Mouse (Mus musculus) forebrain, postnatal 0 days (tissue): ENCODE results near the gene Aff3. TPM values are rescaled to one million over a fixed set of nuclear protein-coding genes. Genes with fewer than 3 reads are reported as not detected.

Experiments used
- ATAC-seq: fragments of 200-750 bp; cut with Nextera tagmentation; 2 replicates; pipeline ENCODE4 v1.8.0; 2017; ENCODE audit warnings: mild to moderate bottlenecking, moderate library complexity
- DNase-seq: peaks from one replicate; pipeline ENCODE4 v3.0.0-alpha.2; 2015
- H3K27ac ChIP-seq: fragments of 300-500 bp; sonication (generic); 2 replicates; pipeline ENCODE4 v1.5.1; 2014; ENCODE audit warnings: low read depth, mild to moderate bottlenecking, antibody characterized with exemption, low read length, moderate library complexity, mixed read lengths
- H3K27me3 ChIP-seq: fragments of 300-500 bp; sonication (generic); 2 replicates; pipeline ENCODE4 v1.6.1; 2014; ENCODE audit warnings: mild to moderate bottlenecking, low read length, mixed read lengths; ENCODE audit not compliant: insufficient read depth
- H3K36me3 ChIP-seq: fragments of 300-500 bp; sonication (generic); 2 replicates; pipeline ENCODE4 v1.6.1; 2014; ENCODE audit warnings: mild to moderate bottlenecking, moderate library complexity; ENCODE audit not compliant: insufficient read depth
- H3K4me1 ChIP-seq: fragments of 300-500 bp; sonication (generic); 2 replicates; pipeline ENCODE4 v1.6.1; 2014; ENCODE audit warnings: antibody characterized with exemption; ENCODE audit not compliant: insufficient read depth
- H3K4me2 ChIP-seq: fragments of 300-500 bp; sonication (generic); 2 replicates; pipeline ENCODE4 v1.6.1; 2014; ENCODE audit warnings: low read depth, mild to moderate bottlenecking, moderate library complexity
- H3K4me3 ChIP-seq: fragments of 300-500 bp; sonication (generic); 2 replicates; pipeline ENCODE4 v1.5.1; 2014; ENCODE audit warnings: low read depth, low read length, mixed read lengths
- H3K9ac ChIP-seq: fragments of 300-500 bp; sonication (generic); 2 replicates; pipeline ENCODE4 v1.6.1; 2014; ENCODE audit warnings: mild to moderate bottlenecking
- H3K9me3 ChIP-seq: fragments of 300-500 bp; sonication (generic); 2 replicates; pipeline ENCODE4 v1.6.1; 2016; ENCODE audit warnings: low read length
- CTCF ChIP-seq: sonication (generic); IDR thresholded peaks from 2 replicates; pipeline ENCODE4 v1.5.1; 2016; ENCODE audit warnings: antibody characterized with exemption, control low read depth, low read depth
- WGBS: fragments of 180-500 bp; shearing (Covaris S2); extraction: QIAGEN DNeasy Blood & Tissue Kit; methylation state at CpG from one replicate; pipeline ENCODE4 v1.1.7; 2014; 5-methylcytosine and 5-hydroxymethylcytosine counted together
- polyA plus RNA-seq: library from polyadenylated mRNA; unstranded; fragments of >200 nt; fragmentation: Nextera tagmentation; extraction: Ambion mirVana; gene quantifications from 2 replicates; pipeline ENCODE4 v1.2.1, GENCODE M21; 2015
- total RNA-seq: library from RNA; depleted of rRNA; stranded (reverse); fragments of >200 nt; gene quantifications from 2 replicates; pipeline ENCODE4 v1.2.3, GENCODE M21; 2014

Aff3 gene
- total and polyA plus RNA-seq, 2 experiments from 2014 or later = 21.8 to 102 TPM

- Histone ChIP-seq H3K4me3 (no peak overlapping the region), H3K9me3 (no peaks in the 10 kb centered on the region), H3K36me3 (peaks cover 3% of the 10 kb centered on the region; the same call in 1 of the 2 replicates), H3K27me3 (no peaks in the 10 kb centered on the region), H3K4me1 (no peaks in the 10 kb centered on the region; the same call in none of the 2 replicates), H3K27ac (no peak overlapping the region), H3K9ac (no peak overlapping the region), H3K4me2 (no peak overlapping the region)
- 98% methylated on average over 2 of the region's 2 CpGs for WGBS
- ATAC-seq (no peak), DNase-seq (no peak)
- no peak for TF ChIP-seq CTCF
These were observed 393.4 kb downstream of the Aff3 start for GRCm38 (mm10) chr1:38271312-38271711.

GRCm38 (mm10) chr1:38268246-38269042, 396.3 kb downstream of the Aff3 start:
- peaks cover 10% of the 10 kb centered on the region for H3K36me3 ChIP-seq
- no peak overlapping the region for H3K9ac ChIP-seq
- H3K4me2 ChIP-seq = no peak overlapping the region
- no peaks in the 10 kb centered on the region; the same call in none of the 2 replicates for H3K4me1 ChIP-seq
- no peaks in the 10 kb centered on the region for H3K9me3 ChIP-seq
- WGBS = 27% methylated on average over 20 of the region's 20 CpGs
- DNase-seq = peak; percentile 52
- no peak for TF ChIP-seq CTCF
- 0 out of 2 replicates have a peak, but pooled peaks have one; percentile 22 for ATAC-seq
- no peaks in the 10 kb centered on the region for H3K27me3 ChIP-seq
- no peak overlapping the region for H3K4me3 ChIP-seq
- H3K27ac ChIP-seq = peak overlapping the region; percentile 73

DNA sequence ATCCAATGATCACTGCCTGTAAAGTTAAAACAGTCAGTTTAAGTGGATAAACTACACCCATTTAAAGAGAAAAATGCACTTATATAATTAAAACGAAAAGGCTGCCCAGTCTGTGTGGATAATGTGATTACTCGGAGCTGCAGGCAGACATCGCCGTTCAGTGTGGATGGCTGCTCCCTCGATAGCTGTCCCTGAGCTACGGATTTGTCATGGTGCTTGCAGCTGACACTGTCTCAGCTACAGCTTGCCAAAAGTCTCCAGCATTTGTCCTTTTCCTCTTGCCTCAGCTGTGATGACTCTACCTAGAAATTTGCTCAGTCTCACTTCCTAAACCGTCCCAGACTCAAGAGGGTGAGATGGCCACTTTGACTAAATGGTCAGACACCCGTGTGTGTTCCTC, 401.5 kb downstream of the Aff3 start:
- peak; percentile 58; the same call in 1 of the 2 replicates for ATAC-seq
- Histone ChIP-seq H3K36me3 (peaks cover 10% of the 10 kb centered on the region), H3K9me3 (no peaks in the 10 kb centered on the region), H3K27me3 (no peaks in the 10 kb centered on the region), H3K9ac (no peak overlapping the region), H3K4me3 (no peak overlapping the region), H3K27ac (peak overlapping the region; percentile 15; the same call in 1 of the 2 replicates), H3K4me1 (no peaks in the 10 kb centered on the region; the same call in 1 of the 2 replicates), H3K4me2 (no peak overlapping the region)
- TF ChIP-seq CTCF = no peak
- 31% methylated on average over 8 of the region's 8 CpGs for WGBS
- peak; percentile 21 for DNase-seq

DNA sequence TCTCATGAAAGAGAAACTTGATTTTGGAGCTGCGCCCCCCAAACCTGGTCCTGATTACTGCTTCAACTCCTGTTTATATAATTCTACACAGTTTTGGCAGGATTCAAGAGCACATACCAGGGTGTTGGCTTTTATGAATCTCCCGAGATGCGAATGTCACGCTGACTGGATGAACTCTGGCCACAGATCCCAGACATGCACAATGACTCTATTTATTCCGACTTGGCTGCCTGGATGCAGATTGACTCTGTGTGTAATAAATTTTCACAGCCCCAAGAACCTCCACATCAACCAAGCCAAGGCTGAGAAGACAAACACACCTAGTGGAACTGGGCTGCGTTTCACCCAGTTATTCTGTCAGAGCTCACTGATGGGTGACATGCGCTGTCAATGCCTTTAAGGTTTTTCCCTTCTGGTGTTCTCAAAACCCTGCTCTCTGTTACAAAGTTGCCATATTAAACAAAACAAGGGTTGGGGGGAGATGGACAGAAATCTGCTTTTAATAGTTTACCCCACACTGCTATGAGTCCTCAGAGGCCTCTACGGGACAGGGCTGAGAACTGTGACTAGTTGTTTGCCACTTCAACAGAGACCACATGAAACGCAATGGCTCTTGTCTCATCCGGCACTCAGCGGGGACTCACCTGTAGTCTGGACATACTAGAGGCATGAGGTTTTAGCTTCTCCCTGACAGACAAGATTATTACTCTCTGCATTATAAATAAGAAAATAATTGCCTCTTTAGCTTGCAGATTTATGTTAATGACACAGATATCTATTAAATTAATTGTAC, 402.2 kb downstream of the Aff3 start:
- H3K27me3 ChIP-seq = no peaks in the 10 kb centered on the region
- H3K4me3 ChIP-seq = no peak overlapping the region
- DNase-seq (no peak), ATAC-seq (no peak; the same call in 1 of the 2 replicates)
- WGBS = 55% methylated on average over 11 of the region's 11 CpGs
- H3K9ac ChIP-seq = no peak overlapping the region
- peaks cover 10% of the 10 kb centered on the region for H3K36me3 ChIP-seq
- H3K27ac ChIP-seq = no peak overlapping the region
- H3K4me1 ChIP-seq = no peaks in the 10 kb centered on the region
- no peak overlapping the region for H3K4me2 ChIP-seq
- H3K9me3 ChIP-seq = no peaks in the 10 kb centered on the region
- no peak for TF ChIP-seq CTCF

DNA sequence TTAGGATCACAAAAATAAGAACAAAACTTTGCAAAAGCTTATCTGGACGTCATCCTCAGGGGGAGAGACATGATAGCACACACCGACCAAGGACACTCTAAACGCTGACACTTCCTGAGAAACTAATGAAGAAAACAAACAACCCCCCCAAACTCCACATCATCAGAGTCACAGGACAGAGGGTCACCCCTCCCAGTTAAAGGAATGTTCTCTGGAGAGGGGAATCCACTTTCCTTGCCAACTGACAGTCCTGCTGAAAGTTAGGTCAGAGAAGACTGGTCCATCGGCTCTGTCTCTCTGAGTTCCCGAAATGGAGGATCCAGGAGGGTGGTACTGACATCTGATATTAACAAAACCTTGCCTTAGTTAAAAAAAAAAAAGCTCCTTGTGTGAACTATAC, 403.7 kb downstream of the Aff3 start:
- H3K4me1 ChIP-seq = no peaks in the 10 kb centered on the region
- H3K36me3 ChIP-seq = peaks cover 5% of the 10 kb centered on the region
- H3K4me2 ChIP-seq = no peak overlapping the region
- DNase-seq (no peak), ATAC-seq (no peak)
- no peak overlapping the region for H3K27ac ChIP-seq
- WGBS = 94% methylated on average over 5 of the region's 5 CpGs
- no peaks in the 10 kb centered on the region for H3K9me3 ChIP-seq
- H3K4me3 ChIP-seq = no peak overlapping the region
- TF ChIP-seq CTCF = no peak
- H3K27me3 ChIP-seq = no peaks in the 10 kb centered on the region
- H3K9ac ChIP-seq = no peak overlapping the region

GRCm38 (mm10) chr1:38259541-38260338, 405.0 kb downstream of the Aff3 start:
- no peak overlapping the region for H3K9ac ChIP-seq
- DNase-seq (no peak), ATAC-seq (no peak)
- no peak for TF ChIP-seq CTCF
- H3K9me3 ChIP-seq = no peaks in the 10 kb centered on the region
- H3K36me3 ChIP-seq = no peaks in the 10 kb centered on the region
- 87% methylated on average over 10 of the region's 10 CpGs for WGBS
- H3K27ac ChIP-seq = no peak overlapping the region
- H3K4me3 ChIP-seq = no peak overlapping the region
- H3K4me1 ChIP-seq = no peaks in the 10 kb centered on the region
- H3K27me3 ChIP-seq = no peaks in the 10 kb centered on the region
- H3K4me2 ChIP-seq = no peak overlapping the region
